Mouse (Mus musculus) thymus, postnatal 4 days (tissue): Measurements from ENCODE around the gene Tbc1d4.

Source experiments
- DNase-seq: peaks from one replicate; pipeline ENCODE4 v3.0.0; 2021

Gene Tbc1d4

DNA sequence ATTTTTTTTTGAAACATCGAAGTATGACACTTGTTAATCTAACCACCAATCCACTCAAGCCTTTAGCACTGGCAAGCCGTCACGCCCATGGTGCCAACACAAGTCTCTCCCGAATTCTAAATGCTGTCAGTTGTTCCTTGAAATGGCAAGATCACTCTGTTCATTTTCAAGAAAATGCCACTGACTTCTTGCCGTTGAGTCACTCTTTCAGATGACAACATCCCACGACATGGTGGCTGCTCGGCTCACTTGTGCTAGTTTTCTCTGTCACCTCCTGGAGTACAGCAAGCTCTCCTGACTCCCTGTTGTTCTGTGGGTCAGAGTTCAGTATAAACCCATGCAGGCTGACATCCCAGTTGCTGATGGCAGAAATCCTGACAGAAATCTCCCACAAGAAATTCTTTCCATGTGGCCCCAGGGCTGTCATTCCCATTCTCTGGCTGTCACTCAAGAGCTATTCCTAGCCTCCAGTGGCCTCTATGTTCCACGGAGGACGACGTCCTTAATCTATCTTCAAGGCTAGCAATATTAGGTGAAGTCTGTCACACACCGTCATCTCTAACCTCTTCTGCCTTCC, 81.5 kb downstream of the Tbc1d4 start:
- no peak for DNase-seq

DNA sequence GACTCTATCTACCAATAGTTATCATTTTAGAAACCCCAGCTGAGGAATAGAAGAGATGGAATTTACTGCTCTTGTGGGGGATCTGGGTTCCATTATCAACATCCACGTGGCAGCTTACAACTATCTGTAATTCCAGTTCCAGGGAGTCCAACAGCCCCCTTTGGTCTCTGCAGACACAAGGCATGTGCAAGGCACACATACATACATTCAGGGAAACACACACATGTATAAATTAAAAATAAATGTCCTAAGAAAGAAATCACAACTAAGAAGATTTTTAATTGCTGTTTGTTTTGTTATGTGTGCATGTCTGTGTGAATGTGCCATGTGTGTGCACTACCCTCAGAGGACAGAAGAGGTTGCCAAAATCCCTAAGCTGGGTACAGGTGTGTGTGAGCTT, 82.5 kb downstream of the Tbc1d4 start:
- DNase-seq, result no peak

DNA sequence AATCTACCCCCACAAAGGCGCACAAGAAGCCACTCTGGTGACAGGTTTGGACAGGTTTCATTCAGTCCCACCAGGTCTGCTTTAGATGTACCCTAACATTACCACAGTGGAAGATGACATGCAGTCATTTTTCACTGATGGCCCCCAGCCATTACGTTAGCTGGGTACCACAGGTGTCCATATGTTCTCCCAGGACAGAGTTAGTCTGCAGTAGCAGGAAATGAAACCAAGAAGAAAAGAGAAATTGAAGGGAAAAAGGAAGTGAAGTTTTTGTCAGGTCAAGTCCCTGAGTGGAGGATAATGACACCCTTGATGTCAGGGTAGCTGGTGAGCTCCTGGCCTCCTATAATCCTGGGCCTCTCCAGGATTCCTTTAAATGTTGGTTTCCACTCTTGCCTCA, 89.0 kb downstream of the Tbc1d4 start:
- no peak for DNase-seq

DNA sequence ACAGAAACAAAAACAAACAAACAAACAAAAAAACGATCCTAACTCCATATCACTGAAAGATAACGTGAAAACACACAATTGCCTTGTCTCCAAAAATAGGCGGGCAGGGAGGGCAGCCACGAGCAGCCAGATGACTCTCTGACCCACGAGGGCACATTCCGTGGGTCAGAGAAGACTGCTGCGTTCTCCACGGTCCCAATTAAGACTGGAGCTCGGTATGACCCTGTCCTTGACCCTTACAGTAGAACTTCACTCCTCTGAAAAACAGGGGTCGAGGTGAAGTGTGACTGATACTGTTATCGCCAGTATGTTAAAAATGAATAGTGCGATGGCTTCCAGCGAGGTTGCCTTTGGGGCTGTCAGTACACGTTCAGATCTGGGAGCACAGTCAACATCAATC, 90.7 kb downstream of the Tbc1d4 start:
- no peak for DNase-seq

DNA sequence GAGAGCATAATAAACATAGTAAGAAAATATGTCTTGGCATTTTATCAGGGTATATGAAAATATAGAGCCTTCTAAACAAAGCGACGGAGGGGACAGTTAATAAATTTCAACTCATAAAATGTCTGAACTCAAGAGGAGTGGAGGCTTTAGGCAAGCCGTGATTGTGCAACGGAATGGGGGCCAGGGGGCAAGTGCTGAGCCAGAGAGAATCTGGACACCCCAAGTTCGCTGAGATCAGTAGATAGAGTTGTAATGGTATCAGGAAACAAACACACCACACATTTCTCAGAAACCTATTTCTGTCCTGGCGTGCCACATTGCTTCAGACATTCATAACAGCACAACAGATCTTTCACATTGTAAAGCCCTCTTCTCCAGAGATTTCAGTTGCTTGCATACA, 91.2 kb downstream of the Tbc1d4 start:
- no peak for DNase-seq

DNA sequence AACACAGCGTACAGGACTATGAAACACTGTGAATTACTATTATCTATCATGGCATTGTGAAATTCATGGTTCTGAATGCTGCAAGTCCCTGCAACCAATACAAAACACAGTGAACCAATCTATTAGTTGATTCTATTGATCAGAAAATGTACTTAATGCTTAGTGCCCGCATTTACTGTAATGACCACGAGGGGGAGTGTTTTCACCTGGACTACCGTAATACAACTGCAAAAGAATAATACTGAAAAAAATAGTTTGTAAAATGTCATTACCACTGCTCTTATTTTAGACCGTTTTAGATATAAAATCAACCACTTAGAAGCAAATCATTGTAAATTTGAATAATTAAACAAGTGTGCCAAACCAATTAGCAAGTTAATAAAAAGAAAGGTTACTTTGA, 91.7 kb downstream of the Tbc1d4 start:
- DNase-seq, result peak; percentile 30

DNA sequence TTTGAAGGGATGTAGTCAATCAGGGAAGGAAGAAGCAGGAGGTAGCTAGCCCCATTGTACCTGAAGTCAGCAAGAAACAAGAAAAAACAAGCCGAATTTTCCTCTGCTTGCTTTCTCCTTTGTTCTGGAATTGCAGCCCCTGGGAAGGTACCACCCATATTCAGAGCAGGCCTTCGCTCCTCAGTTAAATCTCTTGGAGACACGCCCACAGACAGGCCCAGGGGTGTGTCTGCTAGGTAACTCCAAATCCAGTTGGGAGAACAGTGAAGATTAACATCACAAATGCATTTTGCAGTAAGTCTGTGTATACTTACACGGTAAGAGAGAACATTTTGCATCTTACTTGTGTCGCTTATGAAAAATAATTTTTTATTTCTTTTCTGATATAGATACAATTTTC, 92.1 kb downstream of the Tbc1d4 start:
- DNase-seq, result no peak

DNA sequence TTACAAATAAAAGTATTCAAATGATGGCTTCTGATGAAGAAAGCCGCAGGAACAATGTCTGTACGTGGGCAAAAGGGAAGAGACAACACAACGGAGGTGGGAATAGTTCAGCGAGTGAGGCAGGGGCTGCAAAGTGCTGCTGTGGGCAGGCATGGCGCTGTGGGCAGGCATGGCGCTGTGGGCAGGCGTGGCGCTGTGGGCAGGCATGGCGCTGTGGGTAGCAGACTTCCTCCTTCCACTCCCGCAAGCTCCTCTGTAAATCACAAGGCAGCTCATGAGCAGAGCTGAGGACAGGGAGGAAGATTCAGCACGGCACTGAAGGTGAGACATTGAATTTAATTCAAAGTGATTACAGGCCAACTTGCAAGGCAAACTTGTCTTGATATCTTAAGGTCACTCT, 93.0 kb downstream of the Tbc1d4 start:
- DNase-seq, result peak; percentile 27

DNA sequence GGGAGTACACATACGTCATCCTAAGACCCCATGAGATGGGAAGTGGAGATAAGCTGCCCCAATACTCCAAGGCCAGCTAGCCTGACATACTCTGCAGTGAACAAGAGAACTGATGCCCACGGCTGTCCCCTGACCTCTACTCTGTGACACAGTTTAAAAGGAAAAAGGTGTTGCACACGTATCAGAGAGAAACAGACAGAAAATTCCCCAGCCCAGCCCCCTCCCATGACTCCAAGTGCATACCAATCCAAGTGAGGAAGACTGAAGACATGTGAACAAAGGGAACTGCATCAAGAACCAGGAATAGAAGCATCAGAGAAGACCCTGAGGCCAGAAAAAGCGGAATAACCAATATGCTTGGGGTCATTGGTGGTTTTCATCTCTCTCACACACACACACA, 93.7 kb downstream of the Tbc1d4 start:
- DNase-seq, result no peak

DNA sequence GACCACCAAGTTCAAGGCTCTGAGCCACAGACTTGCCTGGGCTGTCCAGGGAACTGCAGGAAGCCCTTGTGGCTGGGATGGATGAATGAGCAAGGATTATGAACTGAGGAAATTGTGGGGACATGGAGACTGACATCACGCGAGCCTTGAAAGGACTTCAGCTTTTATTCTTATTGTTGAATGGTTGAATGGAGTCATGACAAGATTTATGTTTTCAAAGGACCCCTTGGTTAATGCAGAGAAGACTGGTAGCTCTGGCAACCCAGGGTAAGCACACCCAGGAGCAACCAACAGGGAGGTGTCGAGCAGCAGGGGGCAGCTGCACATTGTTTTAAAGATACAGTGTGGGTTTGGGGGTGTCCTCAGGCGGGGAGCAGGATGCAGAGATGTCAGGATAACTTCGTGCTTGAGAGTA, 94.4 kb downstream of the Tbc1d4 start:
- DNase-seq, result no peak

DNA sequence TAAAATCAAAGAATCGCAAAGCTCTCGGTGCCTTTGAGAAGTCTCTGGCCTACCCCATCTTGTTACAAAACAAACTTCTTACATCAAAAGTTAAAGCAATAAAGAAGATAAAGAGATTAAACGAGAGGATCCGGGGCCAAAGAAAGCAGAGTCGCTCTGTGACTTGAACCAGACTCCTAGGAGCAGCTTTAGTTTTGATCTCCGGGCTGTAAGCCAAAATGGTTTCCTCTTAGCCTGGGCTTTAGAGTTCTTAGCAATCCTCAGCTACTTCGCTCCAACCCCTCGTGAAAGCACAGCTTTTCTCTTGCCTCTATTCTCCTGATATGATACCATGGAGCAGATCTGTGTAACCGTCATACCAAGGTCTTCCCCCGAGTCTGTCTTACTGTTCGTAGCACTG, 95.8 kb downstream of the Tbc1d4 start:
- DNase-seq, result no peak

DNA sequence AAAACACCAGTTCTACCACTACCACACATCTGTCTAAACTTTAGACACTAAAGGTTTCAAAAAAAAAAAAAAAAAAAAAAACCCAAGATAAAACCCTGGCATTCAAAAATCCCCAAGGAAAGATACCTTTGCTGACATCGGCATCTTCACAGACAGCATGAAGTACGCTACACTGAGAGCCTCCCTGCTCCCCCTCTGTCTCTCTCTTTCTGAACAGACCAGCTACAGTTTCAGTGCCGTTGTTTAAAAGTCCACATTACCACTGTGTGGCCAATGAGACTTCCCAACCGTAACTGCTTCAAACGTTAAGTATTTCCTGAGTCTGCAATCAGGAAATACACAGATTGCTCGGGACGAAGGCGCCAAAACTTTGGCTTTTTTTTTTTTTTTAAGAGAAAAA, 97.6 kb downstream of the Tbc1d4 start:
- no peak for DNase-seq

DNA sequence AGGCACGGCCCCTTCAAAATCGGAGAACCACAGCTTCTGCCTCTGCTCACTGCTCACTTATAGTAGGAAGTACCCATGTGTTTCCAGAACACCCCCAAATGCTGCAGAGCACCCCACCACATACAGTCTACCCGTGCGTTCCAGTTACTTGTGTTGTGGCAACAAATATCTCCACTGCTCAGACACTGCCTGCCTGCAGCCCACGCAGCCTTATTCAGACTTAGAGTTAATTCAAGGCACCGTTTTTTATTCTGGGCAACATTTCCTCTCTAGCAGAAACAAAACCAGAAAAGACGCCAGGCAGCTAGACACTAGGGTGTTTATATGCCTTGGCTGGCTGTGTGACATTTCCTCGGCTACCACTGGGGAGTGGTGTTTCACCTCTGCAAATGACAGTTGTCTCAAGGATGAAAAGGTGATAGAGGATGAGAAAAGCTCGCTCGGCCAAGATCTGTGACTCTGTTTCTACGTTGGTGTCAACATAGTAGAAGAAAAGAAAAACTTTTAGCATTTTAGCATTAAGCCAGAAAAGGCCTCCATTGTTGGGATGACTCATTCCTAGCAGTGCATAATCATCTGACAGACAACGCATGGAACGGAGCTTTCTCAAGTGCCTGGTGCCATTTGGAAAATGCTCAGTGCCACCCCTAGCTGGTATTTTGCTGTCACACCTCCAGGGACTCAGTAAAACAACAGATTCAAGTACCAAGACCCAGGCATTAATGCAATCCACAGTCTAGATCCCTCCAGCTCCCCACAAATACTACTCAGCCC, 98.3 kb downstream of the Tbc1d4 start:
- DNase-seq, result peak; percentile 21

DNA sequence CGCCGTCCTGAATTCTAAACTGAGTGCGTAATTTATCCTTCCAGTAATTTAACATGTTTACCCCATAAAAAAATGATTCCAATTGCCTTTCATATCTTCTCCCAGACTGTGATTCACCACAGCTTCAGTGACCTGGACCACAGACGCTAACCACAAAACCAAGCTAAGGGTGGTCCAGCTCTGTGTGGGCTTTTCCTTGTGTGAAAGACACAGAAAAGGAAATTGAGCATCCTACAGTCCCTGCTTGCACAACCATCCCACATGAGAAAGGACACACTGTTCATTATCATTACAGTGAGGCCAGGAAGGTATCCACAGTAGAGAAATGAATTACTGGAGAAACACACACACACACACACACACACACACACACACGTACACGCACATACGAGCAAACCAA, 99.2 kb downstream of the Tbc1d4 start:
- DNase-seq, result no peak

DNA sequence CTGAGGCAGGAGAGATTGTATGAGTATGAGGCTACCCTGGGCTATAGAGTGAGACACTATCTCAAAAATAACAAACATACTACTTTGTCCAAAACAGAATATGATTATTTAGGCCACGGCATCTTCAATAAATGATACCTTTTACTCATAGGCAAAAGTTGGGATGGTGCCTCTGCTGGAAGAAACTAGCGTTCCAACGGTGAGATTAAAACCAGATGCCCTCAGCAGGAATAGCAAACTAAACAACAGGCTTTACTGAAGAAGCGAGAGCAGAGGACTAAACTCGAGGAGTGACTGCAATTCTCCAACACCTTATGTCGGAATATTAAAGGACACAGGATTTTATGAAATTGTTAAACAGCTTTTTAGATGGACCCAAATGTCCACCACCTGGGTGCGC, 101.0 kb downstream of the Tbc1d4 start:
- DNase-seq, result no peak

DNA sequence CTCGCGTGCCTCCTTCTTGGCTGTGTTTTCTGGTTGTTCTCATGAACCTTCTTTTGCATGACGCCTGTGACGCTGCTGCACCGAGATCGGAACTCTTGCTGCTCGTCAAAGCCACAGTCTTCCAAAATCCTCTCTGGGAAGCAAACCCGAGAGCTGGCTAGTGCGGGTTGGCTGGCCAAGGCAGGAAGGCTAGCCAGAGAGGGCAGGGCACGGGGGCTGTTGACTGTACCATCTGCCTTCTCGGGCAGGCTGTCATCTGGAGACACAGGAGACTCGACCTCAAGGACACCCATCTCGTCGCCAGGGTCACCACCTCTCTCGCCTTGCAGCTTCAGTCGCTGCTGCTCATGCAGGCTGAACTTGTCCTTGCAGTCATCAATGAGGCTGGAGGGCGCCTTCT, 101.8 kb downstream of the Tbc1d4 start:
- no peak for DNase-seq

DNA sequence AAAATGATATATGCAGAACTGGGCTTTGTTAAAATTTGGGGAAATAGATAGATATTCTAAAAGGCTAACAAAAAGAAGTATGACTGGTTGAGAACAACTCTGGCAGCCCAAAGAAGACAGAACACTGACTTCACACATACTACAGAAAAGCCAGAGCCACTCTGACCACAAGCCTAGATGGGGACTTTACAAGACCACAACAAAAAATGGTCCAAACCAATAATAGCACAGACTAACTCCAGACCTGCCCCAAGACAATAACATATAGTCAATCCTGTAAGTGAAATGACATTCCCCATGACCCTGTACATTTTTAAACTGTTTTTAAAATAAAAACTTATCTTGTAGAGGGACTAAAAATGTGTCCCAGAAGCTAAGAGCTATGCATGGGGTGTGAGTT, 103.2 kb downstream of the Tbc1d4 start:
- DNase-seq, result no peak

DNA sequence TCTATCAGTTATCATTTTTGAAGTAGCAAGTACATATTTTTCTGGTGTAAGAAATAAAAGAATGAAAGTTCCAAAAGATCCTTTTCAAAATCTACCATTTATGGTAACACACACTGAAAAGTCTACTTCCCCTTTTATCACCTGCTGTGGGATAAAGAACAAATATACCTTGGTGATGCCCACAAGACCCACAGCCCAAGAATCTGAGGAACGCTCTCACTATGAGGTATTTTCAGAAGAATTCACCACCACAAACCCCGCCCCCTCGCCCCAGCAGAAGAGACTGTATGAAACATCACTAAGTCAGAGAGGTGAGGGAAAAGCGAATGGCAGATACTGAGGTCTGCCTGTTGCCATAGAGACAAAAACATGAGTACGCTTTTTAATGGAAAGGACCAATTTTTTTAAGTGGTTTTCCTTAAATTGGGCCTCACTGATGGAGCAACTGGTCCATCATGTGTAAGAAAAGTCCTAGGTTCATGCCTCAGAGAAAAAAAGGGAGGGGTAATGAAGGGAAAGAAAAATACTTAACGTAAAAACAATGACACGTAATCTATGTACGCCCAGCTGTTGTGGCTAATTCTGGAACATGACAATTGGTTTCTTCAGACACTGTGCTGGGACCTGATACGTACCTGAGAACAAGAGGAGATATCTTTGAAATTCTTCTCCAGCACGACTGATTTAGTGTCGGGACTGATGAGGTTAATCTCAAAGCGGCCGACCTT, 104.4 kb downstream of the Tbc1d4 start:
- DNase-seq, result peak; percentile 47

DNA sequence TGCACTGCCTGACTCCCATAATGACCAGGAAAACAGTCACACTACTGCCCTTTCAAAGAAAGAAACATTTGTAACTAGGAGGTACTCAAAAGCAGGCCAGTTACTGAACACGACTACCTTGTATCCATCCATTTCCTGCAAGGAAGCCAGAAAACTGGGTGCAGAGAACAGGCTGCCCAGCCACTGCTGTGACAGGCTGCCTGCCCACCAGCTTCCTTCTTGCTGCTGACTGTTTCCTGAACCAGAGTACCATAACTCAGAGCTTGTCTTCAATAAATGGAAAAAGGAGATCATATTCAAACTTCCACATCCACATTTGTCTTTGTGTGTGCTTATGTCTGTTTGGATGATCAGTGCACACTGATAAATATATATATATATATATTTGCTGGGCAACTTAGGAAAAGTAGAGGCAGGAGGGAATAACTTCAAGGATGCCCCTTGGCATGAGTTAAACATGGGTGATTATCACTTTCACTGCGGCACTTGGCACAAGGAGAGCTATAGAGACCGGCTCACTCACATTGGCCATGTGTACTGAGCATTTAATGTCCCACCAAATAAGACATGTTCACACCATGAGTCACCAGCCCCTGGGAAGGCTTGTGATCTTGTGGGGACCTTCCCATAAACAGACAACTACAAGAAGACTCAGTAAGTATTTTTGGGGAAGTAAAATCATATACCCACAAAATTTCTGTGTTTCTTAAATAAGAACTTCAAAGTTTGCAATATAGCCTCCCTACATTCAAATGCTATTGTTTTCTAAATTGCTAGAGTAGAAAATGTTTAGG, 105.6 kb downstream of the Tbc1d4 start:
- no peak for DNase-seq

DNA sequence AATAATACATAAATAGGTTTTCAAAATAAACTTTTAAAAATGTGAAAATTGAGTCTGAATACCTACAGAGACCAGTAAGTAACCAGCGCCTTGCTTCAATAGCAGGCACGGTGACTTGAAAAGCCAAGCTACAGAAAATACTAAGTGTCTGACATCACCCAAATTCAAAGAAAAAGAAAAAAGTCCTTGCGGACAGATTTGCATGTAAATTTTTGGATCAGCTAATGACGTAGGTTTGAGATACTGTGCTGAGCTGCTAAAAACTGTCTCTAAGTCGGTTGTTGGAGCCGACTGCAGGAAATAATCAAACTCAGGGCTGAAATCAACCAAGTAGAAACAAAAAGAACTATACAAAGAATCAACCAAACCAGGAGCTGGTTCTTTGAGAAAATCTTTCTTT, 107.1 kb downstream of the Tbc1d4 start:
- DNase-seq, result no peak

DNA sequence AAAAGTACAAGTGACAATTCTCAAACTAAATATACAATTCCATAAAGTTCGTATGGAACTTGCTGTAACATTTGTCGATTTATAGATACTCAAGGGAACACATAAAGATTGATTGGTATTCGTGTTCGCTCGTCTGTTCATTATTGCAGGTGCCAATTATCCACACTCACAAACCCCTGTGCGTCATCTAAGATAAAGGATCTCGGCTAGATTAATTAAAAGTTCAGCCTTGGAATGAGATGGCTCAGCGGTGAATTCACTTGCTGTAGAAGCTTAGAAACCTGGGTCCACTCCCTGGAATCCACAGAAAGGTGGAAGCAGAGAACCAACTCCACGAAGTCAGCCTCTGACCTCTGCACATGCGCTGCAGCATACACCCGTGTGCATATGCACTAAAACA, 107.5 kb downstream of the Tbc1d4 start:
- DNase-seq, result no peak

DNA sequence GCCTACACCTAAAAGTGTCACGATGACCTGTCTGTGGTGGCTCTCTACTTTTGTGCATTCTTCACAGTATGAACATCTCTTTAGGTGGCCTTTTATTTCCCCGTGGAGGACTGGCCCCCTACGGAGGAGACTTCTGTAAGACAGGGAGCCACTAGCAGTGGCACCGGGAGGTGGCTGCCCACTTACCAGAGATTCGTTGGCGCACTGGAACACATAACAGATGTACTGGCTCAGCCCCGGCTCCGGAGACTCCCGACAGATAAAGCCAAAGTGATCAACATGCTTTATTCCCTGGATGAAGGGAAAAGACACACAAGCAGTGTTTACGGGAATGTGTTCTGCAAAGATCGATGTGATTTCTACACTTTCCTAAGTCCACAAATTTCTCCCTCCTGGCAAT, 108.2 kb downstream of the Tbc1d4 start:
- no peak for DNase-seq

DNA sequence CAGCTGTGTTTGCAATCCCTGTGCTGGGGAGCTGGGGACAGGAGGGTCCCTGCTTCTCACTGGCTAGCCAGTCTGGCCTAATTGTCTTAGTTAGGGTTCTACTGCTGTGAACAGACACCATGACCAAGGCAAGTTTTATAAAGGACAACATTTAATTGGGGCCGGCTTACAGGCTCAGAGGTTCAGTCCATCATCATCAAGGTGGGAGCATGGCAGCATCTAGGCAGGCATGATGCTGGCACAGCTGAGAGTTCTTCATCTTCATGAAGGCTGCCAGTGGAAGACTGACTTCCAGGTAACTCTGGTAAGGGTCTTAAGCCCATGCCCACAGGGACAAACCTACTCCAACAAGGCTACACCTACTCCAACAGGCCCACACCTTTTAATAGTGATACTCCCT, 109.2 kb downstream of the Tbc1d4 start:
- DNase-seq, result no peak
